Mouse (Mus musculus): ENCODE data around the gene Hdgfl2. TPM values are rescaled to one million over a fixed set of nuclear protein-coding genes. Genes with fewer than 3 reads are reported as not detected.
"Not testable (repeated sequence)": the region's sequence is repeated elsewhere in the genome, so short reads cannot be mapped to it uniquely, and the experiment has no call there.

The Hdgfl2 gene
- total and polyA plus RNA-seq, 3 experiments = 31.1 to 174 (median 76.0) TPM

- no peak overlapping the region for H3K4me3 ChIP-seq (ENCODE audit: low read depth, low read length)
- H3K4me1 ChIP-seq (ENCODE audit: insufficient read depth, low read depth, low read length) = no peaks in the 10 kb centered on the region
- TF ChIP-seq POLR2AphosphoS5 (IDR thresholded peaks at IDR 0.05; ENCODE audit: insufficient replicate concordance, low read depth, low read length) = no peak
- 0 out of 2 replicates have a peak, but pooled peaks have one; percentile 7 for TF ChIP-seq CTCF (IDR thresholded peaks at IDR 0.05; ENCODE audit: low read depth, low read length)
- TF ChIP-seq GATA1 (IDR thresholded peaks at IDR 0.05; ENCODE audit: borderline replicate concordance, low read length) = no peak
- no peak for TF ChIP-seq TAL1 (conservative IDR thresholded peaks at IDR 0.05; ENCODE audit: low read depth, low read length)
- no peak for TF ChIP-seq GATA2 (IDR thresholded peaks at IDR 0.05; ENCODE audit: borderline replicate concordance, low read depth, low read length)
- DNase-seq (ENCODE audit: low spot score) = no peak
- ATAC-seq (ENCODE audit: extremely low read depth, insufficient number of reproducible peaks, low FRiP score, poor library complexity, severe bottlenecking) = no peak
- H3K9me3 ChIP-seq (replicated peaks) = no peaks in the 10 kb centered on the region
- H3K27me3 ChIP-seq (ENCODE audit: insufficient read depth, low read length) = no peaks in the 10 kb centered on the region
- peaks cover 98% of the 10 kb centered on the region for H3K36me3 ChIP-seq (replicated peaks)
Observed at GRCm38 (mm10) chr17:56098711-56099572, 19.5 kb downstream of the Hdgfl2 start.

GRCm38 (mm10) chr17:56100811-56101210 lies 21.4 kb downstream of the Hdgfl2 start:
- Histone ChIP-seq H3K36me3 (replicated peaks) (peaks cover 83% of the 10 kb centered on the region), H3K27me3 (ENCODE audit: insufficient read depth, low read length) (no peaks in the 10 kb centered on the region), H3K4me1 (ENCODE audit: insufficient read depth, low read depth, low read length) (no peaks in the 10 kb centered on the region), H3K9me3 (replicated peaks) (no peaks in the 10 kb centered on the region), H3K4me3 (ENCODE audit: low read depth, low read length) (no peak overlapping the region)
- DNase-seq (ENCODE audit: low spot score) = no peak
- TF ChIP-seq CTCF (IDR thresholded peaks at IDR 0.05; ENCODE audit: low read depth, low read length) = no peak
- no peak for TF ChIP-seq GATA2 (IDR thresholded peaks at IDR 0.05; ENCODE audit: borderline replicate concordance, low read depth, low read length)
- no peak for TF ChIP-seq GATA1 (IDR thresholded peaks at IDR 0.05; ENCODE audit: borderline replicate concordance, low read length)
- no peak for TF ChIP-seq POLR2AphosphoS5 (IDR thresholded peaks at IDR 0.05; ENCODE audit: insufficient replicate concordance, low read depth, low read length)
- no peak for TF ChIP-seq TAL1 (conservative IDR thresholded peaks at IDR 0.05; ENCODE audit: low read depth, low read length)
- no peak for ATAC-seq (ENCODE audit: extremely low read depth, insufficient number of reproducible peaks, low FRiP score, poor library complexity, severe bottlenecking)

- no peaks in the 10 kb centered on the region for H3K9me3 ChIP-seq (replicated peaks)
- ATAC-seq (ENCODE audit: extremely low read depth, insufficient number of reproducible peaks, low FRiP score, poor library complexity, severe bottlenecking) = no peak
- DNase-seq (ENCODE audit: low spot score) = no peak
- H3K36me3 ChIP-seq (replicated peaks) = peaks cover 74% of the 10 kb centered on the region
- TF ChIP-seq GATA1 (IDR thresholded peaks at IDR 0.05; ENCODE audit: borderline replicate concordance, low read length) (no peak), POLR2AphosphoS5 (IDR thresholded peaks at IDR 0.05; ENCODE audit: insufficient replicate concordance, low read depth, low read length) (no peak), GATA2 (IDR thresholded peaks at IDR 0.05; ENCODE audit: borderline replicate concordance, low read depth, low read length) (no peak), CTCF (IDR thresholded peaks at IDR 0.05; ENCODE audit: low read depth, low read length) (no peak), TAL1 (conservative IDR thresholded peaks at IDR 0.05; ENCODE audit: low read depth, low read length) (no peak)
- H3K4me1 ChIP-seq (ENCODE audit: insufficient read depth, low read depth, low read length) = no peaks in the 10 kb centered on the region
- H3K4me3 ChIP-seq (ENCODE audit: low read depth, low read length) = no peak overlapping the region
- no peaks in the 10 kb centered on the region for H3K27me3 ChIP-seq (ENCODE audit: insufficient read depth, low read length)
Observed at GRCm38 (mm10) chr17:56102158-56102557, 22.7 kb downstream of the Hdgfl2 start.

GRCm38 (mm10) chr17:56102927-56103326 lies 23.5 kb downstream of the Hdgfl2 start:
- TF ChIP-seq TAL1 (conservative IDR thresholded peaks at IDR 0.05; ENCODE audit: low read depth, low read length) (no peak), POLR2AphosphoS5 (IDR thresholded peaks at IDR 0.05; ENCODE audit: insufficient replicate concordance, low read depth, low read length) (no peak), GATA1 (IDR thresholded peaks at IDR 0.05; ENCODE audit: borderline replicate concordance, low read length) (no peak), CTCF (IDR thresholded peaks at IDR 0.05; ENCODE audit: low read depth, low read length) (no peak)
- Histone ChIP-seq H3K36me3 (replicated peaks) (peaks cover 74% of the 10 kb centered on the region), H3K9me3 (replicated peaks) (no peaks in the 10 kb centered on the region), H3K27me3 (ENCODE audit: insufficient read depth, low read length) (no peaks in the 10 kb centered on the region), H3K4me3 (ENCODE audit: low read depth, low read length) (no peak overlapping the region), H3K4me1 (ENCODE audit: insufficient read depth, low read depth, low read length) (no peaks in the 10 kb centered on the region)
- DNase-seq (ENCODE audit: low spot score) (no peak), ATAC-seq (ENCODE audit: extremely low read depth, insufficient number of reproducible peaks, low FRiP score, poor library complexity, severe bottlenecking) (no peak)

GRCm38 (mm10) chr17:56103465-56104285 lies 24.2 kb downstream of the Hdgfl2 start:
- Histone ChIP-seq H3K4me3 (ENCODE audit: low read depth, low read length) (no peak overlapping the region), H3K9me3 (replicated peaks) (no peaks in the 10 kb centered on the region), H3K36me3 (replicated peaks) (peaks cover 74% of the 10 kb centered on the region), H3K27me3 (ENCODE audit: insufficient read depth, low read length) (no peaks in the 10 kb centered on the region), H3K4me1 (ENCODE audit: insufficient read depth, low read depth, low read length) (peaks cover 2% of the 10 kb centered on the region; the same call in 1 of the 2 replicates)
- DNase-seq (ENCODE audit: low spot score) (no peak), ATAC-seq (ENCODE audit: extremely low read depth, insufficient number of reproducible peaks, low FRiP score, poor library complexity, severe bottlenecking) (no peak)
- TF ChIP-seq TAL1 (conservative IDR thresholded peaks at IDR 0.05; ENCODE audit: low read depth, low read length) (no peak), GATA1 (IDR thresholded peaks at IDR 0.05; ENCODE audit: borderline replicate concordance, low read length) (no peak), GATA2 (IDR thresholded peaks at IDR 0.05; ENCODE audit: borderline replicate concordance, low read depth, low read length) (no peak), CTCF (IDR thresholded peaks at IDR 0.05; ENCODE audit: low read depth, low read length) (no peak), POLR2AphosphoS5 (IDR thresholded peaks at IDR 0.05; ENCODE audit: insufficient replicate concordance, low read depth, low read length) (no peak)

- H3K9me3 ChIP-seq (replicated peaks); H3K27me3 ChIP-seq (ENCODE audit: insufficient read depth, low read length); DNase-seq (ENCODE audit: low spot score); H3K4me3 ChIP-seq (ENCODE audit: low read depth, low read length); H3K4me1 ChIP-seq (ENCODE audit: insufficient read depth, low read depth, low read length); ATAC-seq (ENCODE audit: extremely low read depth, insufficient number of reproducible peaks, low FRiP score, poor library complexity, severe bottlenecking): not testable (repeated sequence)
- peaks cover 74% of the 10 kb centered on the region for H3K36me3 ChIP-seq (replicated peaks)
Observed at GRCm38 (mm10) chr17:56104821-56105220, 25.4 kb downstream of the Hdgfl2 start.

GRCm38 (mm10) chr17:56106436-56106835 lies 27.0 kb downstream of the Hdgfl2 start:
- peaks cover 65% of the 10 kb centered on the region for H3K36me3 ChIP-seq (replicated peaks)
- not testable (repeated sequence) for H3K9me3 ChIP-seq (replicated peaks); DNase-seq (ENCODE audit: low spot score); H3K4me3 ChIP-seq (ENCODE audit: low read depth, low read length); H3K27me3 ChIP-seq (ENCODE audit: insufficient read depth, low read length); H3K4me1 ChIP-seq (ENCODE audit: insufficient read depth, low read depth, low read length); ATAC-seq (ENCODE audit: extremely low read depth, insufficient number of reproducible peaks, low FRiP score, poor library complexity, severe bottlenecking)

Measured in G1E (cell line).